Mouse (Mus musculus) E14TG2a.4 (cell line): Measurements from ENCODE around the gene Trim61.

ENCODE experiments used
- H3K27me3 ChIP-seq: 2 replicates; pipeline ENCODE4 v1.6.1; 2014; ENCODE audit warnings: low read length, control low read depth; ENCODE audit not compliant: insufficient read depth
- H3K36me3 ChIP-seq: 2 replicates; pipeline ENCODE4 v1.6.1; 2014; ENCODE audit warnings: low read length, control low read depth; ENCODE audit not compliant: insufficient read depth
- H3K4me1 ChIP-seq: replicated peaks from 2 replicates; pipeline ENCODE4 v1.6.1; 2014; ENCODE audit warnings: low read depth, low read length, control low read depth
- H3K4me3 ChIP-seq: replicated peaks from 2 replicates; pipeline ENCODE4 v1.5.1; 2014; ENCODE audit warnings: mild to moderate bottlenecking, low read length
- H3K9me3 ChIP-seq: 2 replicates; pipeline ENCODE4 v1.6.1; 2014; ENCODE audit warnings: low read length, control low read depth
- CTCF ChIP-seq: conservative IDR thresholded peaks from 2 replicates; pipeline ENCODE4 v1.5.1; 2014; ENCODE audit warnings: low read length
- NANOG ChIP-seq: IDR thresholded peaks from 2 replicates; pipeline ENCODE4 v1.6.1; 2014; ENCODE audit warnings: borderline replicate concordance, low read length, mixed read lengths
- POU5F1 ChIP-seq: IDR thresholded peaks from 2 replicates; pipeline ENCODE4 v1.6.1; 2014; ENCODE audit warnings: low read length, borderline replicate concordance

The Trim61 gene

DNA sequence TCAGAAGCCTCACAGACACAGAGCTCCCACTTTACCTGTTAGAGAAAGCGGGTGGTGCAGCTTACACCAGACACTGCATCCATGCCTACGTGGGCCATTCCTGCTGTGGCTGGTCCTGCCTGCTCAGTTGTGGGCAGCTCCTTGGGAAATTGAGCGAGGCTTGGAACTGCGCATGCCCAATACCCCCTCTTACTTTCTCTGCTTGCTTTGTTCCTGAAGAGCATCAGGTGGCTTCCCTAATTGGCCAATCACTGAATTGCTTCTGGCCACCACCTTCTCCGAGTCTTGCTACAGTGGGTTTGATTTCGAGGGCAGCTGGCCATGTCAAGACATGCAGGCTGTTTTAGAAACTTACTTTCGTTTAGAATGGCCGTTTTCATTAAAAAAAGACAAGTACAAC lies at the start of gene Trim61, which contains the start of gene Trim60:
Gene Trim61, minus strand, starts transcription at position 101 of the 400 bp plus-strand sequence.
Gene Trim60, minus strand, starts transcription at position 162 of the 400 bp plus-strand sequence.
- TF ChIP-seq CTCF, result no peak
- TF ChIP-seq POU5F1, result no peak
- TF ChIP-seq NANOG, result no peak

GRCm38 (mm10) chr8:65067694-65068472 lies 49.6 kb upstream of the Trim61 start:
- no peaks in the 10 kb centered on the region for H3K36me3 ChIP-seq
- H3K9me3 ChIP-seq, result peaks cover 26% of the 10 kb centered on the region
- H3K4me1 ChIP-seq, result peaks cover 43% of the 10 kb centered on the region
- H3K4me3 ChIP-seq, result no peak overlapping the region
- no peaks in the 10 kb centered on the region for H3K27me3 ChIP-seq
- TF ChIP-seq POU5F1, result no peak
- no peak for TF ChIP-seq CTCF
- TF ChIP-seq NANOG, result no peak; the same call in 1 of the 2 replicates

More for the DNA sequence above, at the start of gene Trim61, which contains the start of gene Trim60:
- Histone ChIP-seq H3K4me1 (no peaks in the 10 kb centered on the region), H3K27me3 (no peaks in the 10 kb centered on the region), H3K9me3 (peaks cover 31% of the 10 kb centered on the region), H3K4me3 (no peak within 1 kb of the TSS), H3K36me3 (no peaks in the 10 kb centered on the region; the same call in 1 of the 2 replicates)

GRCm38 (mm10) chr8:65067031-65067430 lies 48.7 kb upstream of the Trim61 start:
- H3K9me3 ChIP-seq, result peaks cover 26% of the 10 kb centered on the region
- no peak overlapping the region for H3K4me3 ChIP-seq
- no peaks in the 10 kb centered on the region for H3K27me3 ChIP-seq
- TF ChIP-seq NANOG, result no peak
- no peak for TF ChIP-seq CTCF
- TF ChIP-seq POU5F1, result no peak
- peaks cover 51% of the 10 kb centered on the region for H3K4me1 ChIP-seq
- H3K36me3 ChIP-seq, result no peaks in the 10 kb centered on the region

DNA sequence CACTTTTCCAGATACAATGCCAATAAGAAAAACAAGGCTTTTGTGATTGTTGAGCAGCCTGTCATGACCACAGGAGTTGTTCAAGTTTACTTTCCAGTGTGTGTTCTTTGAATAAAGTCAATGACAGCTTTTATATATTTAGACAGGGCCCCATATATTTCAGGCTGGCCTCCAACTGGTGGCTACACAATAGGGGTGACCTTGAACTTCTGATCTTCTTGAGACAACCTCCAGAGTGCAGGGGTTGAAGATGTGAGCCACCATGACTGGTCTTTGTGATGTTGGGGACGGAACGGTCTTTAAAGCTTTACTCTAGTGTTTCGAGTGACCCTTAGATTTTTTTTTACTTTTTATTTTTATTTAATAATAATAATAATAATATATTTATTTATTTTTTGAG lies 47.3 kb upstream of the Trim61 start:
- Histone ChIP-seq H3K4me3 (no peak overlapping the region; the same call in 1 of the 2 replicates), H3K4me1 (peaks cover 60% of the 10 kb centered on the region), H3K36me3 (no peaks in the 10 kb centered on the region), H3K9me3 (peaks cover 26% of the 10 kb centered on the region), H3K27me3 (no peaks in the 10 kb centered on the region)
- TF ChIP-seq POU5F1, result no peak
- TF ChIP-seq CTCF, result no peak
- no peak for TF ChIP-seq NANOG

- Histone ChIP-seq H3K27me3 (no peaks in the 10 kb centered on the region), H3K36me3 (no peaks in the 10 kb centered on the region), H3K4me1 (peaks cover 60% of the 10 kb centered on the region), H3K9me3 (peaks cover 24% of the 10 kb centered on the region), H3K4me3 (no peak overlapping the region)
- TF ChIP-seq CTCF (no peak), NANOG (peak; percentile 29; the same call in 1 of the 2 replicates), POU5F1 (0 out of 2 replicates have a peak, but pooled peaks have one; percentile 14)
Measured at GRCm38 (mm10) chr8:65064071-65064470, 45.7 kb upstream of the Trim61 start.

DNA sequence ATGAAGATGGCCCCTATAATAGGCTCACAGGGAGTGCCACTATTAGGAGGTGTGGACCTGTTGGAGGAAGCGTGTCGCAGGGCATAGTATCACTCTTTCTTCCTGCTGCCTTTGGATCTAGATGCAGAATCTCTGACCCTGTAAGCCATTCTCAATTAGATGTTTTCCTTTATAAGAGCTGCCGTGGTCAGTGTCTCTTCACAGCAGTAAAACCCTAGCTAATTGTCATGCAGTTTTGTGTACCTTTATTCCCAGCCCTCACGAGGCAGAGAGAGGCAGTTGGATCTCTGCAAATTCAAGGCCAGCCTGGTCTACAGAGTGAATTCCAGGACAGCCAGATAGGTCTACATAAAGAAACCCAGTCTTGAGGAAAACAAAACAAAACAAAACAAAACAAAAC lies 43.9 kb upstream of the Trim61 start:
- TF ChIP-seq POU5F1 (no peak), NANOG (peak; percentile 30; the same call in 1 of the 2 replicates), CTCF (no peak)
- H3K36me3 ChIP-seq, result no peaks in the 10 kb centered on the region
- peaks cover 13% of the 10 kb centered on the region for H3K9me3 ChIP-seq
- H3K4me1 ChIP-seq, result peaks cover 68% of the 10 kb centered on the region
- no peaks in the 10 kb centered on the region for H3K27me3 ChIP-seq
- H3K4me3 ChIP-seq, result no peak overlapping the region

DNA sequence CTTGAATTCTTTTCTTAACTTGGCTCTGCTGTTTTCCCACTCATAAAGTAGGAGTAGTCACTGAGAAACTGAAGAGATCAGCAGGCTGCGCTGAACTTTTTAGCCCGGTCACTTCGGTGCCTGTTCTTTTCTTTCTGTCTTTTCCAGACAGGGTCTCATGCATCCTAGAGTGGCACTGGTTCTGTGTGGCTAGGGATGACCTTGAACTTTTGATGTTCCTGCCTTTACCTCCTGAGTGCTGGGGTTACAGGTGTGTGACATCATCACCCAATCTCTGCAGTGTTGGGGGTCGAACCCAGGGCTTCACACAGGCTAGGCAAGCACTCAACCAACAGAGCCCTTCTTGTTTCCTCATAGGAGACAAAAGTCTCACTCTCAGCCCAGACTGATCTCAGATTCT lies 38.4 kb upstream of the Trim61 start:
- H3K9me3 ChIP-seq, result no peaks in the 10 kb centered on the region
- H3K4me3 ChIP-seq, result no peak overlapping the region
- TF ChIP-seq CTCF, result no peak
- TF ChIP-seq NANOG, result no peak
- TF ChIP-seq POU5F1, result no peak
- H3K36me3 ChIP-seq, result no peaks in the 10 kb centered on the region
- no peaks in the 10 kb centered on the region for H3K27me3 ChIP-seq
- peaks cover 63% of the 10 kb centered on the region for H3K4me1 ChIP-seq

DNA sequence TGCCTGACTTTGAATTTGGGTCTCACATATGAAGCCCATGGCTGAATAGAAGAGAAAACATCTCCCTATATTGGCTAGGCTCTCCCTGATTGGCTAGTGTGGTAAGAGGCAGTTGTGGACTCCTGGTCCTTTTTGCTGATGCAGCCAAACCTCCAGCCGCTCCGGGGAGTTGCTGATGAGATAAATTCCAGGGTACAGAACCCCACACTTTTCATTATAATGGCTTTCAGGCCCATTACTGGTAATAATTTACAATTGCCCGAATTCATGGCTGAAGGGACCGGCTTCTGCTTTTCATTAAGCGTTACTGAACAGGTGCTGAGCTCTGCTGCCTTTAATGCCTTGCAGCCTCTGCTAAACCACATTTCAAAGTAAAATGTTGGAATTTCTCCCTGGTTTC lies 35.6 kb upstream of the Trim61 start:
- Histone ChIP-seq H3K9me3 (no peaks in the 10 kb centered on the region), H3K27me3 (no peaks in the 10 kb centered on the region), H3K36me3 (no peaks in the 10 kb centered on the region), H3K4me3 (no peak overlapping the region), H3K4me1 (peaks cover 59% of the 10 kb centered on the region)
- TF ChIP-seq CTCF (no peak), NANOG (no peak), POU5F1 (no peak)
